Mouse (Mus musculus) testis, adult 2 months (tissue): Measurements from ENCODE around the gene Arhgef5.

Source experiments
- CTCF ChIP-seq: fragments of 200-500 bp; IDR thresholded peaks from 2 replicates; pipeline ENCODE4 v1.5.1; 2012; ENCODE audit warnings: low read depth, mild to moderate bottlenecking, inconsistent platforms, low read length, moderate library complexity; ENCODE audit not compliant: control insufficient read depth, insufficient read depth, insufficient replicate concordance
- POLR2A ChIP-seq: fragments of 200-500 bp; IDR thresholded peaks from 2 replicates; pipeline ENCODE4 v1.6.1; 2012; ENCODE audit warnings: low read depth, mild to moderate bottlenecking, inconsistent platforms, low read length, moderate library complexity; ENCODE audit not compliant: control insufficient read depth

GRCm38 (mm10) chr6:43266356-43266755 lies 974 bp downstream of the Arhgef5 start:
- no peak for TF ChIP-seq POLR2A
- TF ChIP-seq CTCF = no peak
